Mouse (Mus musculus): Measurements from ENCODE around the gene Zfhx3.
"Not testable (repeated sequence)": the region's sequence is repeated elsewhere in the genome, so short reads cannot be mapped to it uniquely, and the experiment has no call there.

The Zfhx3 gene

GRCm38 (mm10) chr8:107941922-107942694 is at the start of gene Zfhx3:
Gene Zfhx3 (plus strand): TSS chr8:107942644.
- no peak for DNase-seq (ENCODE audit: low spot score)

- no peak for DNase-seq (ENCODE audit: low spot score)
Measured at GRCm38 (mm10) chr8:107918984-107919383, 23.5 kb upstream of the Zfhx3 start.

GRCm38 (mm10) chr8:107926149-107926548 is 16.3 kb upstream of the Zfhx3 start:
- DNase-seq (ENCODE audit: low spot score), result no peak

GRCm38 (mm10) chr8:107936725-107937124 is 5.7 kb upstream of the Zfhx3 start:
- no peak for DNase-seq (ENCODE audit: low spot score)

- DNase-seq (ENCODE audit: low spot score), result not testable (repeated sequence)
Measured at GRCm38 (mm10) chr8:107938231-107938630, 4.2 kb upstream of the Zfhx3 start.

GRCm38 (mm10) chr8:107940181-107940580 is 2.3 kb upstream of the Zfhx3 start:
- DNase-seq (ENCODE audit: low spot score), result no peak

- DNase-seq (ENCODE audit: low spot score), result no peak
Measured at GRCm38 (mm10) chr8:107942752-107943510, 487 bp downstream of the Zfhx3 start.

- no peak for DNase-seq (ENCODE audit: low spot score)
Measured at GRCm38 (mm10) chr8:107943550-107944348, 1.3 kb downstream of the Zfhx3 start.

GRCm38 (mm10) chr8:107944676-107945600 is 2.5 kb downstream of the Zfhx3 start:
- DNase-seq (ENCODE audit: low spot score), result no peak

- DNase-seq (ENCODE audit: low spot score), result no peak
Measured at GRCm38 (mm10) chr8:107946888-107947287, 4.4 kb downstream of the Zfhx3 start.

- DNase-seq (ENCODE audit: low spot score), result no peak
Measured at GRCm38 (mm10) chr8:107955887-107956286, 13.4 kb downstream of the Zfhx3 start.

- no peak for DNase-seq (ENCODE audit: low spot score)
Measured at GRCm38 (mm10) chr8:107957566-107957965, 15.1 kb downstream of the Zfhx3 start.

GRCm38 (mm10) chr8:107960466-107960865 is 18.0 kb downstream of the Zfhx3 start:
- no peak for DNase-seq (ENCODE audit: low spot score)

- no peak for DNase-seq (ENCODE audit: low spot score)
Measured at GRCm38 (mm10) chr8:107960878-107961277, 18.4 kb downstream of the Zfhx3 start.

- no peak for DNase-seq (ENCODE audit: low spot score)
Measured at GRCm38 (mm10) chr8:107972198-107972597, 29.8 kb downstream of the Zfhx3 start.

- DNase-seq (ENCODE audit: low spot score), result no peak
Measured at GRCm38 (mm10) chr8:107974451-107974850, 32.0 kb downstream of the Zfhx3 start.

- no peak for DNase-seq (ENCODE audit: low spot score)
Measured at GRCm38 (mm10) chr8:107978247-107978646, 35.8 kb downstream of the Zfhx3 start.

- DNase-seq (ENCODE audit: low spot score), result no peak
Measured at GRCm38 (mm10) chr8:107980618-107981017, 38.2 kb downstream of the Zfhx3 start.

- no peak for DNase-seq (ENCODE audit: low spot score)
Measured at GRCm38 (mm10) chr8:107986629-107987028, 44.2 kb downstream of the Zfhx3 start.

- no peak for DNase-seq (ENCODE audit: low spot score)
Measured at GRCm38 (mm10) chr8:107998874-107999273, 56.4 kb downstream of the Zfhx3 start.

GRCm38 (mm10) chr8:108011516-108011915 is 69.1 kb downstream of the Zfhx3 start:
- DNase-seq (ENCODE audit: low spot score), result no peak
